Mouse (Mus musculus): Measurements from ENCODE around the gene Arhgef17.

Arhgef17 gene

Small RNA genes within 50 kb of the gene (microRNA-seq; reads per million reads assigned to microRNA genes)
- 362 to 541 reads per million in 2 experiments for gene Mir3102

Measured in adrenal gland (tissue).